ENCODE assay signal across 17 mouse cellular contexts in genomic region chr7:46515960-46516359, GRCm38 (mm10).
DNase-seq lines count a peak whose midpoint lies in the region; TF ChIP-seq lines count a peak whose summit lies in the region.
"Had no signal": no experiment of that assay in that cellular context is flagged by ENCODE, and none has a peak within 500 bp of the region (broad histone marks: within the 10 kb centered on the region; RNA-seq: fewer than 3 reads in every experiment).

No protein-coding gene starts in this region.

- H3K27ac ChIP-seq in layer of hippocampus, adult 2 months, result no peak overlapping the region
- H3K27ac ChIP-seq: kidney, embryonic 15.5 days; limb, embryonic 13.5 days; stomach, embryonic 15.5 days had no signal

- no peak for DNase-seq in layer of hippocampus, adult 2 months (ENCODE audit: low spot score in 2 of 2)
- DNase-seq in layer of hippocampus, adult 9-11 months, result no peak
- peak; percentile 44 for DNase-seq in right cerebral cortex, postnatal 4 days
- DNase-seq in right cerebral cortex, postnatal 25 days, result no peak
- DNase-seq in R1 (ENCODE audit: low read depth, low spot score), result peak; percentile 76
- DNase-seq in testis, postnatal 10 days (ENCODE audit: low spot score), result peak; percentile 58
- DNase-seq in urinary bladder, postnatal 4 days (ENCODE audit: low spot score in 2 of 2), result no peak
- no peak for DNase-seq in urinary bladder, postnatal 10 days (ENCODE audit: low spot score)
- DNase-seq: adrenal gland, postnatal 10 days; embryo, embryonic 11 days; heart, adult 11 months; heart, postnatal 10 days; right cerebral cortex, adult 18-20 months had no signal

- peak; percentile 67 for TF ChIP-seq CTCF in layer of hippocampus, adult 2 months (conservative IDR thresholded peaks at IDR 0.05)

- H3K4me3 ChIP-seq in layer of hippocampus, adult 2 months, result no peak overlapping the region
- H3K4me3 ChIP-seq: erythroblast, embryonic 14.5 days; kidney, embryonic 15.5 days; limb, embryonic 13.5 days; stomach, embryonic 15.5 days had no signal

Comparison
In these comparisons a context has a peak if more than half of its experiments do, and no peak if none do; other contexts are left out.
1. DNase-seq: peak in right cerebral cortex, postnatal 4 days (single experiment), R1 (single experiment) and testis, postnatal 10 days (single experiment); none in layer of hippocampus, adult 2 months (0 of 2), layer of hippocampus, adult 9-11 months (single experiment), right cerebral cortex, postnatal 25 days (single experiment), urinary bladder, postnatal 4 days (0 of 2) and urinary bladder, postnatal 10 days (single experiment).